Mouse (Mus musculus) cerebellum, adult 2 months (tissue): ENCODE data around the gene Adgrl1.

ENCODE experiments used
- CTCF ChIP-seq: fragments of 200-500 bp; IDR thresholded peaks from 2 replicates; pipeline ENCODE4 v1.5.1; 2011; ENCODE audit warnings: low read depth, mild to moderate bottlenecking, control low read depth, low read length, moderate library complexity, borderline replicate concordance; ENCODE audit not compliant: insufficient read depth
- POLR2A ChIP-seq: fragments of 200-500 bp; IDR thresholded peaks from 2 replicates; pipeline ENCODE4 v1.6.1; 2011; ENCODE audit warnings: low read length, control low read depth, borderline replicate concordance; ENCODE audit not compliant: insufficient read depth

GRCm38 (mm10) chr8:83898456-83898855 is 1.4 kb upstream of the Adgrl1 start:
- TF ChIP-seq CTCF (no peak), POLR2A (peak; percentile 23; the same call in 1 of the 2 replicates)
